Mouse (Mus musculus): Measurements from ENCODE around the gene Catsper4. TPM values are rescaled to one million over a fixed set of nuclear protein-coding genes. Genes with fewer than 3 reads are reported as not detected.

Gene Catsper4
- total and polyA plus RNA-seq, 2 experiments from 2014 or later: not detected

GRCm38 (mm10) chr4:134183711-134184110 is 43.5 kb downstream of the Catsper4 start:
- 68% methylated on average over 3 of the region's 3 CpGs for WGBS

GRCm38 (mm10) chr4:134181825-134182224 is 45.4 kb downstream of the Catsper4 start:
- TF ChIP-seq CTCF (IDR thresholded peaks at IDR 0.05; ENCODE audit: low read depth) (peak; percentile 11; the same call in 1 of the 2 replicates), EP300 (IDR thresholded peaks at IDR 0.05; ENCODE audit: low read depth) (no peak)
- Histone ChIP-seq H3K4me2 (ENCODE audit: low read depth, low read length) (no peak overlapping the region), H3K4me3 (ENCODE audit: low read depth, low read length) (no peak overlapping the region), H3K27ac (ENCODE audit: low read depth) (peak overlapping the region; percentile 3; the same call in 1 of the 2 replicates), H3K4me1 (ENCODE audit: control insufficient read depth, insufficient read depth) (peaks cover 20% of the 10 kb centered on the region), H3K9ac (replicated peaks; ENCODE audit: low read depth, low read length) (no peak overlapping the region), H3K9me3 (replicated peaks; ENCODE audit: control insufficient read depth, low read length) (no peaks in the 10 kb centered on the region), H3K36me3 (replicated peaks; ENCODE audit: control insufficient read depth, insufficient read depth, low read length) (no peaks in the 10 kb centered on the region), H3K27me3 (ENCODE audit: control insufficient read depth, insufficient read depth, low read length) (no peaks in the 10 kb centered on the region)
- ATAC-seq (ENCODE audit: insufficient read depth, low read depth): no peak
- no peak for DNase-seq (ENCODE audit: low spot score)

More at GRCm38 (mm10) chr4:134183711-134184110, 43.5 kb downstream of the Catsper4 start:
- H3K36me3 ChIP-seq (replicated peaks; ENCODE audit: control insufficient read depth, insufficient read depth, low read length): no peaks in the 10 kb centered on the region
- H3K4me2 ChIP-seq (ENCODE audit: low read depth, low read length): no peak overlapping the region
- no peak overlapping the region for H3K4me3 ChIP-seq (ENCODE audit: low read depth, low read length)
- peaks cover 20% of the 10 kb centered on the region for H3K4me1 ChIP-seq (ENCODE audit: control insufficient read depth, insufficient read depth)
- ATAC-seq (ENCODE audit: insufficient read depth, low read depth) (no peak), DNase-seq (ENCODE audit: low spot score) (no peak)
- TF ChIP-seq CTCF (IDR thresholded peaks at IDR 0.05; ENCODE audit: low read depth): no peak
- no peak for TF ChIP-seq EP300 (IDR thresholded peaks at IDR 0.05; ENCODE audit: low read depth)
- H3K9me3 ChIP-seq (replicated peaks; ENCODE audit: control insufficient read depth, low read length): no peaks in the 10 kb centered on the region
- no peaks in the 10 kb centered on the region for H3K27me3 ChIP-seq (ENCODE audit: control insufficient read depth, insufficient read depth, low read length)
- no peak overlapping the region for H3K27ac ChIP-seq (ENCODE audit: low read depth)
- H3K9ac ChIP-seq (replicated peaks; ENCODE audit: low read depth, low read length): no peak overlapping the region

- Histone ChIP-seq H3K9me3 (replicated peaks; ENCODE audit: control insufficient read depth, low read length) (no peaks in the 10 kb centered on the region), H3K4me1 (ENCODE audit: control insufficient read depth, insufficient read depth) (peaks cover 18% of the 10 kb centered on the region), H3K36me3 (replicated peaks; ENCODE audit: control insufficient read depth, insufficient read depth, low read length) (0 out of 2 replicates have a peak, but pooled peaks cover 3% of the 10 kb centered on the region), H3K4me3 (ENCODE audit: low read depth, low read length) (no peak overlapping the region), H3K9ac (replicated peaks; ENCODE audit: low read depth, low read length) (no peak overlapping the region; the same call in 1 of the 2 replicates), H3K27me3 (ENCODE audit: control insufficient read depth, insufficient read depth, low read length) (no peaks in the 10 kb centered on the region), H3K4me2 (ENCODE audit: low read depth, low read length) (no peak overlapping the region), H3K27ac (ENCODE audit: low read depth) (no peak overlapping the region)
- no peak for DNase-seq (ENCODE audit: low spot score)
- peak; percentile 17; the same call in 1 of the 2 replicates for ATAC-seq (ENCODE audit: insufficient read depth, low read depth)
- TF ChIP-seq CTCF (IDR thresholded peaks at IDR 0.05; ENCODE audit: low read depth) (no peak), EP300 (IDR thresholded peaks at IDR 0.05; ENCODE audit: low read depth) (no peak)
- 88% methylated on average over 1 of the region's 1 CpGs for WGBS
Measured at GRCm38 (mm10) chr4:134181112-134181511, 46.1 kb downstream of the Catsper4 start.

- Histone ChIP-seq H3K4me2 (ENCODE audit: low read depth, low read length) (no peak overlapping the region), H3K36me3 (replicated peaks; ENCODE audit: control insufficient read depth, insufficient read depth, low read length) (0 out of 2 replicates have a peak, but pooled peaks cover 4% of the 10 kb centered on the region), H3K27ac (ENCODE audit: low read depth) (0 out of 2 replicates have a peak overlapping the region, but pooled peaks have one; percentile 20), H3K9ac (replicated peaks; ENCODE audit: low read depth, low read length) (no peak overlapping the region), H3K9me3 (replicated peaks; ENCODE audit: control insufficient read depth, low read length) (no peaks in the 10 kb centered on the region), H3K4me1 (ENCODE audit: control insufficient read depth, insufficient read depth) (peaks cover 6% of the 10 kb centered on the region; the same call in 1 of the 2 replicates), H3K27me3 (ENCODE audit: control insufficient read depth, insufficient read depth, low read length) (no peaks in the 10 kb centered on the region), H3K4me3 (ENCODE audit: low read depth, low read length) (no peak overlapping the region)
- peak; percentile 76 for DNase-seq (ENCODE audit: low spot score)
- 39% methylated on average over 3 of the region's 3 CpGs for WGBS
- TF ChIP-seq CTCF (IDR thresholded peaks at IDR 0.05; ENCODE audit: low read depth) (no peak), EP300 (IDR thresholded peaks at IDR 0.05; ENCODE audit: low read depth) (no peak)
- 0 out of 2 replicates have a peak, but pooled peaks have one; percentile 51 for ATAC-seq (ENCODE audit: insufficient read depth, low read depth)
Measured at GRCm38 (mm10) chr4:134172391-134172790, 54.8 kb downstream of the Catsper4 start.

GRCm38 (mm10) chr4:134166906-134167305 is 60.3 kb downstream of the Catsper4 start:
- TF ChIP-seq CTCF (IDR thresholded peaks at IDR 0.05; ENCODE audit: low read depth): peak; percentile 21
- TF ChIP-seq EP300 (IDR thresholded peaks at IDR 0.05; ENCODE audit: low read depth): no peak
- Histone ChIP-seq H3K4me2 (ENCODE audit: low read depth, low read length) (no peak overlapping the region), H3K36me3 (replicated peaks; ENCODE audit: control insufficient read depth, insufficient read depth, low read length) (no peaks in the 10 kb centered on the region), H3K4me3 (ENCODE audit: low read depth, low read length) (no peak overlapping the region), H3K27ac (ENCODE audit: low read depth) (no peak overlapping the region), H3K27me3 (ENCODE audit: control insufficient read depth, insufficient read depth, low read length) (no peaks in the 10 kb centered on the region), H3K9ac (replicated peaks; ENCODE audit: low read depth, low read length) (no peak overlapping the region), H3K9me3 (replicated peaks; ENCODE audit: control insufficient read depth, low read length) (no peaks in the 10 kb centered on the region), H3K4me1 (ENCODE audit: control insufficient read depth, insufficient read depth) (peaks cover 12% of the 10 kb centered on the region)
- 88% methylated on average over 3 of the region's 3 CpGs for WGBS
- DNase-seq (ENCODE audit: low spot score) (no peak), ATAC-seq (ENCODE audit: insufficient read depth, low read depth) (no peak)
